Mouse (Mus musculus) olfactory bulb, adult 2 months (tissue): ENCODE data around the gene Rdh7. TPM values are rescaled to one million over a fixed set of nuclear protein-coding genes. Genes with fewer than 3 reads are reported as not detected.
"Not testable (repeated sequence)": the region's sequence is repeated elsewhere in the genome, so short reads cannot be mapped to it uniquely, and the experiment has no call there.

ENCODE experiments used
- H3K27ac ChIP-seq: fragments of 200-500 bp; 2 replicates; pipeline ENCODE4 v1.5.1; 2012; ENCODE audit warnings: low read depth, low read length; ENCODE audit not compliant: insufficient read depth
- H3K4me1 ChIP-seq: fragments of 200-500 bp; 2 replicates; pipeline ENCODE4 v1.6.1; 2012; ENCODE audit warnings: low read length; ENCODE audit not compliant: control insufficient read depth, insufficient read depth
- H3K4me3 ChIP-seq: fragments of 200-500 bp; 2 replicates; pipeline ENCODE4 v1.5.1; 2012; ENCODE audit warnings: mild to moderate bottlenecking, low read depth, low read length, moderate library complexity; ENCODE audit not compliant: insufficient read depth
- CTCF ChIP-seq: fragments of 200-500 bp; IDR thresholded peaks from 2 replicates; pipeline ENCODE4 v1.5.1; 2012; ENCODE audit warnings: low read depth, mild to moderate bottlenecking, low read length, moderate library complexity; ENCODE audit not compliant: insufficient read depth
- POLR2A ChIP-seq: fragments of 200-500 bp; IDR thresholded peaks from 2 replicates; pipeline ENCODE4 v1.6.1; 2012; ENCODE audit warnings: mild to moderate bottlenecking, low read depth, low read length, moderate library complexity; ENCODE audit not compliant: insufficient read depth
- WGBS: fragments of 180-500 bp; shearing (Covaris S2); methylation state at CpG from one replicate; pipeline ENCODE4 v1.1.7; 2018; 5-methylcytosine and 5-hydroxymethylcytosine counted together
- polyA plus RNA-seq: library from polyadenylated mRNA; stranded (reverse); fragments of >200 nt; gene quantifications from 2 replicates; pipeline ENCODE4 v1.2.4, GENCODE M21; 2012; ENCODE audit warnings: low replicate concordance; ENCODE audit not compliant: missing spikeins, insufficient read depth, insufficient read length

Gene Rdh7
- polyA plus RNA-seq, 1 experiment: not detected

- Histone ChIP-seq H3K27ac (no peak overlapping the region), H3K4me3 (no peak overlapping the region), H3K4me1 (no peaks in the 10 kb centered on the region)
- TF ChIP-seq POLR2A (no peak), CTCF (no peak)
- WGBS: 65% methylated on average over 2 of the region's 2 CpGs
Observed at GRCm38 (mm10) chr10:127840776-127841175, 47.8 kb downstream of the Rdh7 start.

GRCm38 (mm10) chr10:127838539-127838938, 50.1 kb downstream of the Rdh7 start:
- H3K27ac ChIP-seq: no peak overlapping the region
- H3K4me1 ChIP-seq: no peaks in the 10 kb centered on the region
- 80% methylated on average over 2 of the region's 2 CpGs for WGBS
- H3K4me3 ChIP-seq: no peak overlapping the region
- TF ChIP-seq POLR2A (no peak), CTCF (no peak)

- H3K4me1 ChIP-seq, H3K4me3 ChIP-seq, H3K27ac ChIP-seq: not testable (repeated sequence)
- WGBS: 97% methylated on average over 5 of the region's 5 CpGs
Observed at GRCm38 (mm10) chr10:127837793-127838192, 50.8 kb downstream of the Rdh7 start.

GRCm38 (mm10) chr10:127835292-127835691, 53.3 kb downstream of the Rdh7 start:
- TF ChIP-seq POLR2A (no peak), CTCF (no peak)
- 86% methylated on average over 5 of the region's 5 CpGs for WGBS
- Histone ChIP-seq H3K27ac (no peak overlapping the region), H3K4me3 (no peak overlapping the region), H3K4me1 (no peaks in the 10 kb centered on the region)

GRCm38 (mm10) chr10:127834186-127834585, 54.4 kb downstream of the Rdh7 start:
- not testable (repeated sequence) for H3K4me3 ChIP-seq, H3K4me1 ChIP-seq, H3K27ac ChIP-seq
- WGBS: 98% methylated on average over 1 of the region's 1 CpGs

Other genes starting within 250 kb of the Rdh7 start
- not detected in 2 replicates for gene Stat6, start 245.8 kb downstream of the Rdh7 start, polyA plus RNA-seq
- gene Nemp1, start 221.9 kb downstream of the Rdh7 start, polyA plus RNA-seq: not detected in 2 replicates
- gene Nab2, start 220.2 kb downstream of the Rdh7 start, polyA plus RNA-seq: not detected in 2 replicates
- gene Myo1a, start 183.6 kb downstream of the Rdh7 start, polyA plus RNA-seq: not detected in 2 replicates
- not detected in 2 replicates for gene Tac2, start 164.3 kb downstream of the Rdh7 start, polyA plus RNA-seq
- gene Zbtb39, start 149.3 kb downstream of the Rdh7 start, polyA plus RNA-seq: not detected in 2 replicates
- gene Gpr182, start 137.1 kb downstream of the Rdh7 start, polyA plus RNA-seq: not detected in 2 replicates
- not detected in 2 replicates for gene Rdh1, start 129.1 kb downstream of the Rdh7 start, polyA plus RNA-seq
- not detected in 2 replicates for gene Rdh16f1, start 129.0 kb downstream of the Rdh7 start, polyA plus RNA-seq
- gene Rdh9, start 112.4 kb downstream of the Rdh7 start, polyA plus RNA-seq: not detected in 2 replicates
- not detected in 2 replicates for gene Rdh16, start 87.7 kb downstream of the Rdh7 start, polyA plus RNA-seq
- not detected in 2 replicates for gene Rdh19, start 38.9 kb downstream of the Rdh7 start, polyA plus RNA-seq
- not detected in 2 replicates for gene Rdh16f2, start 22.3 kb downstream of the Rdh7 start, polyA plus RNA-seq
- gene Sdr9c7, start 9.7 kb upstream of the Rdh7 start, polyA plus RNA-seq: not detected in 2 replicates
- gene Hsd17b6, start 118.8 kb upstream of the Rdh7 start, polyA plus RNA-seq: not detected in 2 replicates
- not detected in 2 replicates for gene Prim1, start 126.4 kb upstream of the Rdh7 start, polyA plus RNA-seq
- gene Naca, start 146.8 kb upstream of the Rdh7 start, polyA plus RNA-seq: not detected in 2 replicates
- not detected in 2 replicates for gene Ptges3, start 170.1 kb upstream of the Rdh7 start, polyA plus RNA-seq
- 323 and 1,263 TPM in 2 replicates for gene Atp5b, start 194.5 kb upstream of the Rdh7 start, polyA plus RNA-seq
- gene Baz2a, start 202.8 kb upstream of the Rdh7 start, polyA plus RNA-seq: 53.8 and 199 TPM in 2 replicates